Mouse (Mus musculus): ENCODE data around the gene Polr3gl. TPM values are rescaled to one million over a fixed set of nuclear protein-coding genes. Genes with fewer than 3 reads are reported as not detected.
A peak's percentile ranks its signal among the peaks of the same experiment; 100 is the strongest.

The Polr3gl gene
- total and polyA plus RNA-seq, 2 experiments from 2014 or later, result 10.3 to 37.1 TPM

- under 1% methylated on average over 40 of the region's 40 CpGs for WGBS
- H3K9ac ChIP-seq (replicated peaks; ENCODE audit: low read depth, low read length), result peak overlapping the region; percentile 70
- H3K36me3 ChIP-seq (replicated peaks; ENCODE audit: control insufficient read depth, insufficient read depth, low read length), result no peaks in the 10 kb centered on the region
- peak overlapping the region; percentile 59 for H3K4me3 ChIP-seq (ENCODE audit: low read depth, low read length)
- no peak for TF ChIP-seq CTCF (IDR thresholded peaks at IDR 0.05; ENCODE audit: low read depth)
- no peak for TF ChIP-seq EP300 (IDR thresholded peaks at IDR 0.05; ENCODE audit: low read depth)
- DNase-seq (ENCODE audit: low spot score) (peak; percentile 43), ATAC-seq (ENCODE audit: insufficient read depth, low read depth) (no peak)
- H3K4me2 ChIP-seq (ENCODE audit: low read depth, low read length), result peak overlapping the region; percentile 97
- no peaks in the 10 kb centered on the region for H3K27me3 ChIP-seq (ENCODE audit: control insufficient read depth, insufficient read depth, low read length)
- H3K27ac ChIP-seq (ENCODE audit: low read depth), result peak overlapping the region; percentile 75
- no peaks in the 10 kb centered on the region for H3K9me3 ChIP-seq (replicated peaks; ENCODE audit: control insufficient read depth, low read length)
- H3K4me1 ChIP-seq (ENCODE audit: control insufficient read depth, insufficient read depth), result peaks cover 2% of the 10 kb centered on the region; the same call in 1 of the 2 replicates
Observed at GRCm38 (mm10) chr3:96597435-96597891, 3.5 kb upstream of the Polr3gl start.

- Histone ChIP-seq H3K27ac (ENCODE audit: low read depth) (peak overlapping the region; percentile 63), H3K36me3 (replicated peaks; ENCODE audit: control insufficient read depth, insufficient read depth, low read length) (no peaks in the 10 kb centered on the region), H3K27me3 (ENCODE audit: control insufficient read depth, insufficient read depth, low read length) (no peaks in the 10 kb centered on the region), H3K4me1 (ENCODE audit: control insufficient read depth, insufficient read depth) (no peaks in the 10 kb centered on the region; the same call in 1 of the 2 replicates), H3K4me2 (ENCODE audit: low read depth, low read length) (peak overlapping the region; percentile 97), H3K4me3 (ENCODE audit: low read depth, low read length) (peak overlapping the region; percentile 59), H3K9me3 (replicated peaks; ENCODE audit: control insufficient read depth, low read length) (no peaks in the 10 kb centered on the region), H3K9ac (replicated peaks; ENCODE audit: low read depth, low read length) (peak overlapping the region; percentile 70)
- DNase-seq (ENCODE audit: low spot score) (no peak), ATAC-seq (ENCODE audit: insufficient read depth, low read depth) (no peak)
- WGBS, result 2% methylated on average over 9 of the region's 12 CpGs
- TF ChIP-seq CTCF (IDR thresholded peaks at IDR 0.05; ENCODE audit: low read depth) (no peak), EP300 (IDR thresholded peaks at IDR 0.05; ENCODE audit: low read depth) (no peak)
Observed at GRCm38 (mm10) chr3:96596855-96597254, 2.9 kb upstream of the Polr3gl start.

- H3K4me2 ChIP-seq (ENCODE audit: low read depth, low read length), result peak within 1 kb of the TSS; percentile 97
- ATAC-seq (ENCODE audit: insufficient read depth, low read depth) (0 out of 2 replicates have a peak, but pooled peaks have one; percentile 4), DNase-seq (ENCODE audit: low spot score) (peak; percentile 66)
- peak within 1 kb of the TSS; percentile 70 for H3K9ac ChIP-seq (replicated peaks; ENCODE audit: low read depth, low read length)
- H3K36me3 ChIP-seq (replicated peaks; ENCODE audit: control insufficient read depth, insufficient read depth, low read length), result no peaks in the 10 kb centered on the region
- no peak for TF ChIP-seq EP300 (IDR thresholded peaks at IDR 0.05; ENCODE audit: low read depth)
- TF ChIP-seq CTCF (IDR thresholded peaks at IDR 0.05; ENCODE audit: low read depth), result no peak
- peak within 1 kb of the TSS; percentile 75 for H3K27ac ChIP-seq (ENCODE audit: low read depth)
- no peaks in the 10 kb centered on the region; the same call in 1 of the 2 replicates for H3K4me1 ChIP-seq (ENCODE audit: control insufficient read depth, insufficient read depth)
- H3K4me3 ChIP-seq (ENCODE audit: low read depth, low read length), result peak within 1 kb of the TSS; percentile 59
- no peaks in the 10 kb centered on the region for H3K9me3 ChIP-seq (replicated peaks; ENCODE audit: control insufficient read depth, low read length)
- H3K27me3 ChIP-seq (ENCODE audit: control insufficient read depth, insufficient read depth, low read length), result no peaks in the 10 kb centered on the region
- WGBS, result under 1% methylated on average over 18 of the region's 23 CpGs
Observed at GRCm38 (mm10) chr3:96596228-96596707, 2.3 kb upstream of the Polr3gl start, which contains the start of gene Ankrd34a. TSS of gene Ankrd34a (plus strand) at chr3:96596636.

- H3K4me1 ChIP-seq (ENCODE audit: control insufficient read depth, insufficient read depth), result no peaks in the 10 kb centered on the region; the same call in 1 of the 2 replicates
- ATAC-seq (ENCODE audit: insufficient read depth, low read depth) (no peak), DNase-seq (ENCODE audit: low spot score) (no peak)
- WGBS, result 32% methylated on average over 6 of the region's 6 CpGs
- peak overlapping the region; percentile 97 for H3K4me2 ChIP-seq (ENCODE audit: low read depth, low read length)
- no peaks in the 10 kb centered on the region for H3K9me3 ChIP-seq (replicated peaks; ENCODE audit: control insufficient read depth, low read length)
- no peak overlapping the region for H3K4me3 ChIP-seq (ENCODE audit: low read depth, low read length)
- no peak for TF ChIP-seq EP300 (IDR thresholded peaks at IDR 0.05; ENCODE audit: low read depth)
- TF ChIP-seq CTCF (IDR thresholded peaks at IDR 0.05; ENCODE audit: low read depth), result no peak
- H3K27me3 ChIP-seq (ENCODE audit: control insufficient read depth, insufficient read depth, low read length), result no peaks in the 10 kb centered on the region
- peak overlapping the region; percentile 63 for H3K27ac ChIP-seq (ENCODE audit: low read depth)
- H3K36me3 ChIP-seq (replicated peaks; ENCODE audit: control insufficient read depth, insufficient read depth, low read length), result no peaks in the 10 kb centered on the region
- H3K9ac ChIP-seq (replicated peaks; ENCODE audit: low read depth, low read length), result no peak overlapping the region; the same call in 1 of the 2 replicates
Observed at GRCm38 (mm10) chr3:96595661-96596060, 1.7 kb upstream of the Polr3gl start.

- H3K9me3 ChIP-seq (replicated peaks; ENCODE audit: control insufficient read depth, low read length), result 0 out of 2 replicates have a peak, but pooled peaks cover 3% of the 10 kb centered on the region
- H3K9ac ChIP-seq (replicated peaks; ENCODE audit: low read depth, low read length), result no peak overlapping the region
- no peak overlapping the region for H3K27ac ChIP-seq (ENCODE audit: low read depth)
- H3K36me3 ChIP-seq (replicated peaks; ENCODE audit: control insufficient read depth, insufficient read depth, low read length), result no peaks in the 10 kb centered on the region
- no peaks in the 10 kb centered on the region; the same call in 1 of the 2 replicates for H3K4me1 ChIP-seq (ENCODE audit: control insufficient read depth, insufficient read depth)
- WGBS, result 81% methylated on average over 5 of the region's 5 CpGs
- ATAC-seq (ENCODE audit: insufficient read depth, low read depth), result no peak
- H3K27me3 ChIP-seq (ENCODE audit: control insufficient read depth, insufficient read depth, low read length), result no peaks in the 10 kb centered on the region
- no peak overlapping the region for H3K4me2 ChIP-seq (ENCODE audit: low read depth, low read length)
- no peak for TF ChIP-seq CTCF (IDR thresholded peaks at IDR 0.05; ENCODE audit: low read depth)
- TF ChIP-seq EP300 (IDR thresholded peaks at IDR 0.05; ENCODE audit: low read depth), result no peak
- no peak for DNase-seq (ENCODE audit: low spot score)
- H3K4me3 ChIP-seq (ENCODE audit: low read depth, low read length), result no peak overlapping the region
Observed at GRCm38 (mm10) chr3:96594851-96595250, 870 bp upstream of the Polr3gl start.
